Mouse (Mus musculus) 416B (cell line): ENCODE data around the gene Gm27021.

Experiments used
- DNase-seq: peaks from one replicate; pipeline ENCODE4 v3.0.0; 2011; ENCODE audit warnings: low read depth

Gm27021 gene

DNA sequence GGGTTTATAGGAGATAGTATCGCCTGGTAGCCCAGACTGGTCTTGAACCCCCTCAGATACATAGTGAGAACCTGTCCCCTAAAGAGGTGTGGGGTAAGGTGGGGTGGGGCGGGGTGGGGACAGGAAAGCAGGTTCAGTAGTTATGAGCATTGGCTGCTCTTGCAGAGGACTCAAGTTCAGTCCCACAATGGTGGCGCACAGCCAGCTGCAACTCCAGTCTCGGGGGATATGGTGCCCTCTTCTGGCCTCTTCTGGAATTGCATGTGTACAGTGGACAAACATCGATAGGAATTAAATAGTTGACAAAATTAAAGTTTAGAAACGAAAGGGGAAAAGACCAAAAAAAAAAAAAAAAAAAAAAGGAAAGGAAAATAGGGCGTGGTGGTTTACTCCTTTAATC is 68.4 kb downstream of the Gm27021 start:
- peak; percentile 85 for DNase-seq

- no peak for DNase-seq
Observed at GRCm38 (mm10) chr8:120598579-120598978, 69.3 kb downstream of the Gm27021 start.

GRCm38 (mm10) chr8:120595963-120596362 is 71.9 kb downstream of the Gm27021 start:
- peak; percentile 71 for DNase-seq

DNA sequence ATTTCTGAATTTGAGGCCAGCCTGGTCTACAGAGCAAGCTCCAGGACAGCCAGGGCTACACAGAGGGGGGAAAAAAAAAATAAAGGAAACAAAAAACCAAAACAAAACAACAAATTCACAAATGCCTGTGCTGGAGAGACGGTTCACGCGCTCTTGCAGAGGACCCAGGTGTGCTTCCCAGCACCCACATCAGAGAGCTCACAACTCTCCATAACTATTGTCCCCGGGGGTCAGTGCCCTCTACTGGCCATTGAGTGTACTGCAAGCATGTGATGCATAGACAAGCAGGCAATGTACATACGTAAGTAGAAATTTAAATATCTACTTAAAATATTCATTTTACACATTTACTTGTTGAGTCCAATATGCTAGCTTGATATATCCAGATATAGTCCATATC is 73.3 kb downstream of the Gm27021 start:
- peak; percentile 37 for DNase-seq

DNA sequence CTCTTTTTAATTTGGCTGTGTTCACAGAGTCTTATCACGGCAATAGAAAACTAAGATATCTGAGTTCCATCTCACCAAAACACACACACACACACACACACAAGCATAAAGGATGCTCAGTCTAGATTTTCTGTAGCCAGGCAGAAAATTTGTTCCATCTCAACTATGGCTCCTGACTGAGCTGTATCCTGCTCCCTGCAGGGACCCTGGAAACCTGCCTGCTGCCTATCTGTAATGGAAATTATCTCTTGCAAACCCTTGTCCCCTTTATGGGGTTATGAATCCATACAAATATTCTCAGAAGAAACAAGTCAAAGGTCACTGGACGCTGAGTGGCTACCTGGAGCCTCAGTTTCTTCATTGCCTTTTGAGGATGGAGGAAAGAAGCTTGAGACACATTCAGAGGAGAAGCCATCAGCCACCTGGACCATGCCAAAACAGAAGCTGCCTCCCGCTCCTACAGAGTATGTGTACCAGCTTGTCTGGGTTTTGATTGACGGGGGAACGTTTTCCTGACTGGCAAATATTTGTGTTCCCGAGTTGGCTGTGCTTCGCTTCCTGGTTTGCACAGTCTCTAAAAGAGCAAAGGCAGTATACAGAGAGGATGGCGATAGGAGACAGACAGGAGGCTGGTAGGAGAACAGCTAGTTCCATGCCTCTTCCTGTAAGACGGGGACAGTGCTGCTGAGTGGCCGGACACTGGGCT is 76.1 kb downstream of the Gm27021 start:
- DNase-seq, result no peak

- DNase-seq, result peak; percentile 35
Observed at GRCm38 (mm10) chr8:120589921-120590320, 78.0 kb downstream of the Gm27021 start.

DNA sequence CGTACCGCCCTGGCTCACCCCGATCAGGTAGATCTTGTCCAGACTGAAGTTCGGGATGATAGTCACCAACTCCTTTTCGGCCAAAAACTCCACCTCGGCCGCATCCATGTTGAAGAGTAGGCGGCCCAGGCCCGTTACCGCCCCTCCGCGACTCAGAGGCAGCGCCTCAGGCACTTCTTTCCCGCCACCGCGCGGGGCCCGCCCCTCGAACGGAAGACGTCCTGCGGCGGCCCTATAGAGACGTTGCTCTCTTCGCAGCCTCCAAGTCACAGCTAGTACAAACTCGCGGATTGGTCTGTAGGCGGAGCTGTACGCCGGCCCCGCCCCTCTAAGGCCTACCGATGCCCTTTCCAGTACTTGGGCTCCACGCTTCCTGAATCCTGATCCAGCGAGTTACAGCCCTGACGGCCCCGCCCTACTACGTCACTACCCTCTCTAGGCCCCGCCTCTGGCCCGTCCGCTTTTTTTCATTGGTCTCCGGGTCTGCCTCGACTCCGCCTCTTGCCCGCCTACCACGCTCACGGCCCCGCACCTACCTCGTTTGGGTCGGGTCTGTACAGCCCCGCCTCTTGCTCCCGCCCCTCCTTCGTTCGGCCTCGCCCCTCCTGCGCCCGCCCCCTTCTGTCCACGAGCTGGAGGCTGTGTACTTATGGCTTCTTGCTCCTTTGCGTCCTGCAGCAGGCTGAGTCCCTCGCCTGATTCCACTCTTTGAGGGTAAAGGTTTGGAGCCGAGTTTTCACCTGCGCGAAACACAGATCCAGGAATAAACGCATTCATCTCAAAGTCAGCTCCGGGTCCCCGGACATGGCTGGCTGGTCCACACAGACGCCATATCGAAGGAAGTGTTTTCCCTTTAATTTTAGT is 78.7 kb downstream of the Gm27021 start, which contains the start of gene Gins2:
TSS of gene Gins2 (minus strand) at position 397 of the 864 bp plus-strand sequence.
- peak; percentile 100 for DNase-seq

DNA sequence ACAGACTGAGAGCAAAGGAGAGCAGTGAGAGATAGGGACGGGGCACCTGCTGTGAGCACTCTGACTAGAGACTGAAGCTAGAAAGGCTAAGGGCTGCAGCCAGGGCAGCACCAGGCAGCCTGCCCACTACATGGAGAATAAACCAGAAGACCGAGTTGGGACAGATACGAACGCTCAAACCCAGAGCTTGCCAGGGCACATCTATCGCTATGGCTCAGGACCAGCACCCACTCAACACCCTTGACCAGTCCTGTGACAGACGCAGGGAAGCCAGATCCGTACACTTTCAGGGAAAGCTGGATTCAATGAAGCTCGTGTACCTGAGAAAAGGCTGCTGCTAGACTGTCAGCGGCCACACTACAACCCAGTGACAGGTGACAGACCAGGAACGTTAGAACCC is 82.4 kb downstream of the Gm27021 start:
- no peak for DNase-seq

DNA sequence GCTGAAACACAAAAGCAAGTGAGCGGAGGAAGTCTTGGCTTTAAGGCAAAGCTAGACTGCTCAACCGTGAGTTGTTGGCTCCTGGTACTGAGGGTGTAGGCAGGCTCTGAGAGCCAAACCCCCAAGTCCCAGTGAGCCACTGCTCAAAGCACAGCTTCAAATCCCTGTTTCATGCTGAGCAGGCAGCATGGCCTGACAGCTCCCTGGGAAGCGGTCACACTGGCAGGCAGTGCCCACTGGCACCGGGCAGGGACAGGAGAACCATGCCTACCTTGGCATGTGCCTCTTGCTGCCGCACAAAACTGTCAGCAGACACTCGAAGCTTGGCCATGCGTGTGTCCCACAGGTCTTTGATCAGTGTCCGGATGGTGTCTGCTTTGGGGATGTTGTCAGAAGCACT is 86.1 kb downstream of the Gm27021 start:
- no peak for DNase-seq

DNA sequence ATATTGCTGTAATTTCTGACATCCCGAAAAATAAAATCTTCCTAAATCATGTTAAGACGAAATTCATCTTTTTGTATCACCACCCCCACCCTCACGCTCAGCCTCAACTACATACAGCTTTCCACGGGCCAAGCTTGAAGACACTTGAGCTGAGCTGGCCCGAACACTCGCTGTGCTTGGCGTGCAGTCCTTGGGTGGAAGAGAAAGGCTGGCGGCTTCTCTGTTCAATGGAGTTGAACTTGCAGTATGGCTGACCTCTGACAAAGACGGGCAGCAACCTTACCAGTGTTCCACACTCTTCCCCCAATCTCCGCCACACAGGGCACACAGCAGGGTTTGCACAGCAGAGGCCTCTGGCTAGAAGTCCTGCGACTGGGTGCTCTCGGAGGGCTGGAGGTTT is 86.5 kb downstream of the Gm27021 start:
- no peak for DNase-seq

GRCm38 (mm10) chr8:120580336-120581000 is 87.4 kb downstream of the Gm27021 start:
- DNase-seq, result no peak

- DNase-seq, result no peak
Observed at GRCm38 (mm10) chr8:120577821-120578220, 90.1 kb downstream of the Gm27021 start.

- DNase-seq, result no peak
Observed at GRCm38 (mm10) chr8:120575801-120576200, 92.1 kb downstream of the Gm27021 start.

GRCm38 (mm10) chr8:120574941-120575340 is 92.9 kb downstream of the Gm27021 start:
- no peak for DNase-seq

- DNase-seq, result no peak
Observed at GRCm38 (mm10) chr8:120573866-120574265, 94.0 kb downstream of the Gm27021 start.

DNA sequence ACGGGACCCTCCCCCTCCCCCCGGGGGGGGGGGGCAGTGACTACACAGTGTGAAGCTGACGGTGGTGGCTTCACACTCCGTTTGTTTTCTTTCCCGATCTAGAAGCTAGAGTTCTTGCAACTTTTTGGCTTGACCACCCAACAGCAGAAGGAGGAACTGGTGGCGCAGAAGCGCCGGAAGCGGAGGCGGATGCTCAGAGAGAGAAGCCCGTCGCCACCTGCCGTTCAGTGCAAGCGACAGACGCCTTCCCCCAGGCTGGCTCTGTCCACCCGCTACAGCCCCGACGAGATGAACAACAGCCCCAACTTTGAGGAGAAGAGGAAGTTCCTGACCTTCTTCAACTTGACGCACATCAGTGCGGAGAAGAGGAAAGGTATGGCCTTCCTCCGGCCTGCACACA is 95.3 kb downstream of the Gm27021 start:
- no peak for DNase-seq

GRCm38 (mm10) chr8:120571561-120571960 is 96.3 kb downstream of the Gm27021 start:
- no peak for DNase-seq

DNA sequence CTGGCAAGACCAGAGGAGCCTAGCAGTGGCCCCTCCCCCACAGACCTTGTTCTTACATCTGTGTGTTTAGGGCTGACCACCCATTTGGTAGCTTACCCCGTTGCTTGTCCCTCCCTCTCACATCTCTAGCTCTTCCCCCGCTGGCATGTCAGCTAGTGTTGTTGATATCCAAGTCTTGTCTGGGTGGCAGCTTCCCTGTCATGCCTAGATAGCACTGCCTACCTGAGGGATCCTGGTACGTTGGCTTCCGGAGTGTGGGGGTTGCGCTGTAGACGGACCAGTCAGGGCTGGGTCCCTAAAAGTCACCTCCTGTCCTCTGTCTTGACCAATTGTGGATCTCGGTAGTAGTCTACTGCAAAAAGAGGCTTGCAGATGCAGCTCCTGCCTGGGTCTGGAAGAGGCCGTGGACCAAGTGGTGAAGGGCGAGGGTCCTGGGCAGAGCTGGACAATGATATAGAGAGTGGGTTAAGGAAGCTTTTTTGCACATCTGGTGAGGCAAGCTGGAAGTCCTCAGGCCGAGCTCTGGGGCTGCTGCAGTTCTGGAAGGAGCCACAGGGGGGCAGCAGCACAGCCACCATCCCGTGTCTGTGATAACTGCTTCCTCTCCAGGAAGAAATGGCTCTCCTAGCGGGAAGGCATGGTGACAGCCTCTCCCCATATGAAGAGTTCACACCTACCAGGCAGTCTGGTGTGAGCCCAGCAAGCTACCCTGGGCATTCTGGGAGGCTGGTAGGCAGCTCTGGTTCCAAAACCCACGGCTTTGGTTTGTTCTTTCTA is 97.8 kb downstream of the Gm27021 start:
- peak; percentile 67 for DNase-seq

GRCm38 (mm10) chr8:120569123-120569522 is 98.8 kb downstream of the Gm27021 start:
- no peak for DNase-seq

- DNase-seq, result no peak
Observed at GRCm38 (mm10) chr8:120568164-120568798, 99.6 kb downstream of the Gm27021 start.

DNA sequence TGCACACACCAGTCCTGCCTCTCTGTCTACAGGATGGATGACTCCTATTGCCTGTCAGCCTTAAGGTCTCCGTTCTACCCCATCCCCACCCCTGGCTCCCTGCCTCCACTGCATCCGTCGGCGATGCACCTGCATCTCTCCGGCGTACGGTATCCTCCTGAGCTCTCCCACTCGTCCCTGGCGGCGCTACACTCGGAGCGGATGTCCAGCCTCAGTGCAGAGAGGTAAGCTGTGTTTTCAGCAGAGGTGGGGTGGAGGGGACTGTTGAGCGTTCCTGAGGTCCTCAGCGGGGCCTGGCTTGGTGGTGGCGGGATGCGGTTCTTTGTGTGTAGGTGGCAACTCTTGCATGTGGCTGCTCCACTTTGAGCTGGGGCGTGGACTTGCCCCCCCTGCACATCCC is 100.1 kb downstream of the Gm27021 start:
- no peak for DNase-seq
